Mouse (Mus musculus): ENCODE results near the gene En1. TPM values are rescaled to one million over a fixed set of nuclear protein-coding genes. Genes with fewer than 3 reads are reported as not detected.
A peak's percentile ranks its signal among the peaks of the same experiment; 100 is the strongest.

En1 gene
- polyA plus RNA-seq, 1 experiment from 2014 or later, result 5.2 TPM

- WGBS, result 1% methylated on average over 30 of the region's 30 CpGs
- H3K4me3 ChIP-seq (ENCODE audit: low read depth, low read length), result peak overlapping the region; percentile 41
- H3K36me3 ChIP-seq (ENCODE audit: control insufficient read depth, insufficient read depth, low read length), result no peaks in the 10 kb centered on the region
- 0 out of 2 replicates have a peak, but pooled peaks cover 3% of the 10 kb centered on the region for H3K4me1 ChIP-seq (ENCODE audit: control insufficient read depth, insufficient read depth, low read length)
- peak overlapping the region; percentile 20 for H3K9ac ChIP-seq (ENCODE audit: low read length)
- DNase-seq (ENCODE audit: low spot score), result peak; percentile 48
- ATAC-seq (ENCODE audit: insufficient read depth, low FRiP score, low TSS enrichment), result no peak
- H3K4me2 ChIP-seq (ENCODE audit: low read depth), result no peak overlapping the region
- H3K9me3 ChIP-seq (ENCODE audit: control insufficient read depth, low read length), result no peaks in the 10 kb centered on the region
- H3K27ac ChIP-seq (ENCODE audit: low read depth, low read length), result peak overlapping the region; percentile 44; the same call in 1 of the 2 replicates
- H3K27me3 ChIP-seq (ENCODE audit: control insufficient read depth, insufficient read depth, low read length), result peaks cover 92% of the 10 kb centered on the region
Observed at GRCm38 (mm10) chr1:120604431-120605142, 2.4 kb downstream of the En1 start.

GRCm38 (mm10) chr1:120605143-120605435 is 2.9 kb downstream of the En1 start:
- Histone ChIP-seq H3K27ac (ENCODE audit: low read depth, low read length) (no peak overlapping the region), H3K9me3 (ENCODE audit: control insufficient read depth, low read length) (no peaks in the 10 kb centered on the region), H3K4me2 (ENCODE audit: low read depth) (peak overlapping the region; percentile 14; the same call in 1 of the 2 replicates), H3K4me3 (ENCODE audit: low read depth, low read length) (peak overlapping the region; percentile 41), H3K9ac (ENCODE audit: low read length) (no peak overlapping the region; the same call in 1 of the 2 replicates), H3K27me3 (ENCODE audit: control insufficient read depth, insufficient read depth, low read length) (peaks cover 93% of the 10 kb centered on the region), H3K4me1 (ENCODE audit: control insufficient read depth, insufficient read depth, low read length) (0 out of 2 replicates have a peak, but pooled peaks cover 3% of the 10 kb centered on the region), H3K36me3 (ENCODE audit: control insufficient read depth, insufficient read depth, low read length) (no peaks in the 10 kb centered on the region)
- DNase-seq (ENCODE audit: low spot score) (no peak), ATAC-seq (ENCODE audit: insufficient read depth, low FRiP score, low TSS enrichment) (no peak)
- 1% methylated on average over 8 of the region's 8 CpGs for WGBS

- peak overlapping the region; percentile 14; the same call in 1 of the 2 replicates for H3K4me2 ChIP-seq (ENCODE audit: low read depth)
- no peak for DNase-seq (ENCODE audit: low spot score)
- H3K4me1 ChIP-seq (ENCODE audit: control insufficient read depth, insufficient read depth, low read length), result 0 out of 2 replicates have a peak, but pooled peaks cover 3% of the 10 kb centered on the region
- H3K27ac ChIP-seq (ENCODE audit: low read depth, low read length), result no peak overlapping the region
- peak overlapping the region; percentile 35; the same call in 1 of the 2 replicates for H3K9ac ChIP-seq (ENCODE audit: low read length)
- ATAC-seq (ENCODE audit: insufficient read depth, low FRiP score, low TSS enrichment), result no peak
- WGBS, result 2% methylated on average over 6 of the region's 6 CpGs
- peak overlapping the region; percentile 41 for H3K4me3 ChIP-seq (ENCODE audit: low read depth, low read length)
- H3K36me3 ChIP-seq (ENCODE audit: control insufficient read depth, insufficient read depth, low read length), result no peaks in the 10 kb centered on the region
- H3K9me3 ChIP-seq (ENCODE audit: control insufficient read depth, low read length), result no peaks in the 10 kb centered on the region
- peaks cover 93% of the 10 kb centered on the region for H3K27me3 ChIP-seq (ENCODE audit: control insufficient read depth, insufficient read depth, low read length)
Observed at GRCm38 (mm10) chr1:120605521-120606310, 3.5 kb downstream of the En1 start.

- DNase-seq (ENCODE audit: low spot score) (peak; percentile 71), ATAC-seq (ENCODE audit: insufficient read depth, low FRiP score, low TSS enrichment) (no peak)
- no peaks in the 10 kb centered on the region for H3K9me3 ChIP-seq (ENCODE audit: control insufficient read depth, low read length)
- peak overlapping the region; percentile 25 for H3K4me3 ChIP-seq (ENCODE audit: low read depth, low read length)
- peaks cover 94% of the 10 kb centered on the region for H3K27me3 ChIP-seq (ENCODE audit: control insufficient read depth, insufficient read depth, low read length)
- WGBS, result under 1% methylated on average over 49 of the region's 52 CpGs
- H3K27ac ChIP-seq (ENCODE audit: low read depth, low read length), result no peak overlapping the region
- H3K36me3 ChIP-seq (ENCODE audit: control insufficient read depth, insufficient read depth, low read length), result no peaks in the 10 kb centered on the region
- peak overlapping the region; percentile 18 for H3K4me2 ChIP-seq (ENCODE audit: low read depth)
- H3K9ac ChIP-seq (ENCODE audit: low read length), result peak overlapping the region; percentile 16
- 0 out of 2 replicates have a peak, but pooled peaks cover 3% of the 10 kb centered on the region for H3K4me1 ChIP-seq (ENCODE audit: control insufficient read depth, insufficient read depth, low read length)
Observed at GRCm38 (mm10) chr1:120606641-120607575, 4.7 kb downstream of the En1 start.

- 0 out of 2 replicates have a peak, but pooled peaks cover 3% of the 10 kb centered on the region for H3K4me1 ChIP-seq (ENCODE audit: control insufficient read depth, insufficient read depth, low read length)
- no peak overlapping the region for H3K4me2 ChIP-seq (ENCODE audit: low read depth)
- WGBS, result 5% methylated on average over 11 of the region's 11 CpGs
- no peaks in the 10 kb centered on the region for H3K36me3 ChIP-seq (ENCODE audit: control insufficient read depth, insufficient read depth, low read length)
- H3K4me3 ChIP-seq (ENCODE audit: low read depth, low read length), result peak overlapping the region; percentile 16; the same call in 1 of the 2 replicates
- peaks cover 95% of the 10 kb centered on the region for H3K27me3 ChIP-seq (ENCODE audit: control insufficient read depth, insufficient read depth, low read length)
- DNase-seq (ENCODE audit: low spot score) (peak; percentile 46), ATAC-seq (ENCODE audit: insufficient read depth, low FRiP score, low TSS enrichment) (no peak)
- no peak overlapping the region for H3K27ac ChIP-seq (ENCODE audit: low read depth, low read length)
- H3K9me3 ChIP-seq (ENCODE audit: control insufficient read depth, low read length), result no peaks in the 10 kb centered on the region
- no peak overlapping the region for H3K9ac ChIP-seq (ENCODE audit: low read length)
Observed at GRCm38 (mm10) chr1:120607576-120608400, 5.6 kb downstream of the En1 start.

GRCm38 (mm10) chr1:120608461-120608860 is 6.2 kb downstream of the En1 start:
- Histone ChIP-seq H3K4me2 (ENCODE audit: low read depth) (no peak overlapping the region), H3K27ac (ENCODE audit: low read depth, low read length) (no peak overlapping the region), H3K9me3 (ENCODE audit: control insufficient read depth, low read length) (no peaks in the 10 kb centered on the region), H3K4me1 (ENCODE audit: control insufficient read depth, insufficient read depth, low read length) (0 out of 2 replicates have a peak, but pooled peaks cover 1% of the 10 kb centered on the region), H3K36me3 (ENCODE audit: control insufficient read depth, insufficient read depth, low read length) (no peaks in the 10 kb centered on the region), H3K4me3 (ENCODE audit: low read depth, low read length) (no peak overlapping the region), H3K9ac (ENCODE audit: low read length) (no peak overlapping the region), H3K27me3 (ENCODE audit: control insufficient read depth, insufficient read depth, low read length) (peaks cover 95% of the 10 kb centered on the region)
- ATAC-seq (ENCODE audit: insufficient read depth, low FRiP score, low TSS enrichment), result no peak
- 3% methylated on average over 3 of the region's 3 CpGs for WGBS
- DNase-seq (ENCODE audit: low spot score), result no peak

GRCm38 (mm10) chr1:120609611-120610010 is 7.4 kb downstream of the En1 start:
- ATAC-seq (ENCODE audit: insufficient read depth, low FRiP score, low TSS enrichment) (no peak), DNase-seq (ENCODE audit: low spot score) (no peak)
- Histone ChIP-seq H3K27me3 (ENCODE audit: control insufficient read depth, insufficient read depth, low read length) (peaks cover 96% of the 10 kb centered on the region), H3K4me2 (ENCODE audit: low read depth) (no peak overlapping the region), H3K27ac (ENCODE audit: low read depth, low read length) (no peak overlapping the region), H3K4me1 (ENCODE audit: control insufficient read depth, insufficient read depth, low read length) (no peaks in the 10 kb centered on the region), H3K9me3 (ENCODE audit: control insufficient read depth, low read length) (no peaks in the 10 kb centered on the region), H3K4me3 (ENCODE audit: low read depth, low read length) (no peak overlapping the region), H3K9ac (ENCODE audit: low read length) (no peak overlapping the region), H3K36me3 (ENCODE audit: control insufficient read depth, insufficient read depth, low read length) (no peaks in the 10 kb centered on the region)
- WGBS, result 3% methylated on average over 6 of the region's 6 CpGs

All from neural tube, embryonic 11.5 days (tissue).